Mouse (Mus musculus) limb, embryonic 11.5 days (tissue): ENCODE measurements around the gene Nfkbie. TPM values are rescaled to one million over a fixed set of nuclear protein-coding genes. Genes with fewer than 3 reads are reported as not detected.

Experiments
- ATAC-seq: fragments of 200-750 bp; cut with Nextera tagmentation; 2 replicates; pipeline ENCODE4 v1.8.0; 2017; ENCODE audit warnings: low read depth; ENCODE audit not compliant: insufficient number of reproducible peaks, low FRiP score, low TSS enrichment
- DNase-seq: peaks from one replicate; pipeline ENCODE4 v3.0.0-alpha.2; 2015; ENCODE audit warnings: low spot score
- H3K27ac ChIP-seq: fragments of 300-500 bp; sonication (generic); replicated peaks from 2 replicates; pipeline ENCODE4 v1.5.1; 2014; ENCODE audit warnings: low read depth, mild to moderate bottlenecking, low read length
- H3K27me3 ChIP-seq: fragments of 300-500 bp; sonication (generic); 2 replicates; pipeline ENCODE4 v1.6.1; 2014; ENCODE audit warnings: mild to moderate bottlenecking, low read length, mixed read lengths; ENCODE audit not compliant: control insufficient read depth, insufficient read depth
- H3K36me3 ChIP-seq: fragments of 300-500 bp; sonication (generic); 2 replicates; pipeline ENCODE4 v1.6.1; 2014; ENCODE audit warnings: mild to moderate bottlenecking, low read length, moderate library complexity, mixed read lengths; ENCODE audit not compliant: control insufficient read depth, insufficient read depth
- H3K4me1 ChIP-seq: fragments of 300-500 bp; sonication (generic); 2 replicates; pipeline ENCODE4 v1.6.1; 2014; ENCODE audit warnings: low read length, mixed read lengths; ENCODE audit not compliant: control insufficient read depth, insufficient read depth
- H3K4me2 ChIP-seq: fragments of 300-500 bp; sonication (generic); 2 replicates; pipeline ENCODE4 v1.6.1; 2014; ENCODE audit warnings: low read depth, mild to moderate bottlenecking, moderate library complexity; ENCODE audit not compliant: severe bottlenecking
- H3K4me3 ChIP-seq: fragments of 300-500 bp; sonication (generic); 2 replicates; pipeline ENCODE4 v1.5.1; 2014; ENCODE audit warnings: low read depth, low read length
- H3K9ac ChIP-seq: fragments of 300-500 bp; sonication (generic); 2 replicates; pipeline ENCODE4 v1.6.1; 2014; ENCODE audit warnings: mild to moderate bottlenecking, low read length
- H3K9me3 ChIP-seq: fragments of 300-500 bp; sonication (generic); 2 replicates; pipeline ENCODE4 v1.6.1; 2016; ENCODE audit warnings: low read length; ENCODE audit not compliant: control insufficient read depth
- WGBS: fragments of 180-500 bp; shearing (Covaris S2); extraction: QIAGEN DNeasy Blood & Tissue Kit; methylation state at CpG from one replicate; pipeline ENCODE4 v1.1.7; 2014; 5-methylcytosine and 5-hydroxymethylcytosine counted together
- polyA plus RNA-seq: library from polyadenylated mRNA; unstranded; fragments of >200 nt; fragmentation: Nextera tagmentation; extraction: Ambion mirVana; gene quantifications from 2 replicates; pipeline ENCODE4 v1.2.1, GENCODE M21; 2014

The Nfkbie gene
- 5.6 and 6.2 TPM in 2 replicates for polyA plus RNA-seq

DNA sequence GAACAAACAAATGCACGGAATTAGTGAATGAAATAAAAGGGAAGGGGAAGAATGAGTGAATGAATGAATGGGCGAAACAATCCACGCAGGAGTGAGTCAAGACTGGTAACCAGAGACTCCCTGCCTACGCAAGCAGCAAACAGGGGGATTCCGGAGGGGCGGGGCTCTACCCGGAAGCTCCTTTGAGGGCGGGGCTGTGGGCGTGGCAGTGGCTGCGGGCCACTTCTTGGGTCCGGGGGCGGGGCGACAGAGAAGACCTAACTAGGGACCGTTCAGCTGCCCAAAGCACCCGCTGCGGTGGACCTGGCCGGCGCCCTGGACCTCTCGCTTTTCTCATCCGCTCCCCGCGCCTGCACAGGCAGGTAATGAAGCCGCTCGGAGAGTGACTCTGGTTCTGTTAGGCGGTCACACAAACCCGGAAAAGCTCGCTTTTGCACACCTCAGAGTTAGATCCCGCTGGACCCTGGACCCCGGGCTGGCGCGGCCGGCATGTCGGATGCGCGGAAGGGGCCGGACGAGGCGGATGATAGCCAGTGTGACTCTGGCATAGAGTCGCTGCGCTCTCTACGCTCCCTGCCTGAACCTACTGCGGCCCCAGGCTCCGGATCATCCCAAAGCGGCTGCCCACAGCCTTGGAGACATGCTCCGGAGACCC, at the start of gene Nfkbie:
Nfkbie (plus strand) TSS at position 252 of the 655 bp plus-strand sequence.
- H3K4me2 ChIP-seq: peak within 1 kb of the TSS; percentile 98
- DNase-seq: peak; percentile 98
- H3K27me3 ChIP-seq: peaks cover 9% of the 10 kb centered on the region; the same call in 1 of the 2 replicates
- WGBS: under 1% methylated on average over 45 of the region's 45 CpGs
- H3K9me3 ChIP-seq: no peaks in the 10 kb centered on the region
- peaks cover 6% of the 10 kb centered on the region; the same call in 1 of the 2 replicates for H3K4me1 ChIP-seq
- H3K9ac ChIP-seq: peak within 1 kb of the TSS; percentile 57
- H3K36me3 ChIP-seq: no peaks in the 10 kb centered on the region
- peak within 1 kb of the TSS; percentile 65 for H3K4me3 ChIP-seq
- no peak within 1 kb of the TSS for H3K27ac ChIP-seq
- ATAC-seq: peak; percentile 63; the same call in 1 of the 2 replicates

DNA sequence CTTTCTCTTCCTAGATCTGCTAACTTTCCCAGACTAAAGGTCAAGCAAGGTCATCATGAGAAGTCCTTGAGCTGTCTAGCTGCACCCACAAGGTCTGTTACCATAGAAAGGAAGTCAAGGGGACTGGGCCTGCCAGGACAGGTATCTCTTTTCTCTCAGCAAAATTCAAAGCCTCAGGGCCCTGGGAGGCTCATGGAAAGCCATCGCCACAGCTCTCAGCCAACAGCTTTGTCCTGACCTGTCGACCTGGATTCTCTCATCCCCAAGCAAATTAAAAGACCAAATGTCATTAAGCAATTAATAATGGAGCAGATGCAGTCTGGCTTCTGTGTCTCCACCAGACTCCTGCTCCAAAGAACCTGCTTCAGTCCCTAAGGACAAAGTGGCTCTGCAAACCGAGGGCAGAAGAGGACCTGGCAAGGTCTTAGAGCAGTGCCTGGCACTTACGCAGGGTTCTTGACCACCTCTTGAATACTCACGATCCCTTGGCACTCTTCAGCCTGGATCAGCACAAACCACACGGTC, 49.5 kb upstream of the Nfkbie start:
- Histone ChIP-seq H3K4me1 (peaks cover 4% of the 10 kb centered on the region; the same call in 1 of the 2 replicates), H3K9ac (no peak overlapping the region), H3K36me3 (peaks cover 5% of the 10 kb centered on the region; the same call in 1 of the 2 replicates), H3K4me3 (no peak overlapping the region), H3K27me3 (no peaks in the 10 kb centered on the region), H3K9me3 (no peaks in the 10 kb centered on the region), H3K27ac (no peak overlapping the region), H3K4me2 (no peak overlapping the region)
- WGBS: 76% methylated on average over 6 of the region's 6 CpGs
- ATAC-seq: no peak
- no peak for DNase-seq

DNA sequence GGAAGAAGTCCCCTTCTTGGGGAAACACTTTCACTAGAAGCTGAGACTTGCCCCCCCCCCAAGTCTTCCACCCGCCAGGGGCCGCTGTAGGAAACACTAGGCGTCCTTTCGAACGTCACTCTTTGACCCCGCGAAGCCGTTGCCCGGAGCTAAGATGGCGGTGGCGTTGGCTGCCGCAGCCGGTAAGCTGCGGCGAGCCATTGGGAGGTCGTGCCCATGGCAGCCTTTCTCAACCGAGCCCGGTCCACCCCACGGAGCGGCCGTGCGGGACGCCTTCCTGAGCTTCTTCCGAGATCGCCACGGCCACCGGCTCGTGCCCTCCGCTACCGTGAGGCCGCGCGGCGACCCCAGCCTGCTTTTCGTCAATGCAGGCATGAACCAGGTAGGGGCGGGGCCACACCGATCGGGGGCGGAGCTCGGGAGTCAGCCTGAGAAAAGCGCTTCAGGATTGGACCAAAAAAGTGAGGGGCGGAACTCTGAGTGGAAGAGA, 48.8 kb upstream of the Nfkbie start, which contains the start of gene Aars2:
Aars2 (plus strand) TSS at position 142 of the 490 bp plus-strand sequence.
- H3K4me3 ChIP-seq: peak within 1 kb of the TSS; percentile 65
- no peak within 1 kb of the TSS; the same call in 1 of the 2 replicates for H3K27ac ChIP-seq
- peaks cover 4% of the 10 kb centered on the region; the same call in 1 of the 2 replicates for H3K4me1 ChIP-seq
- H3K9me3 ChIP-seq: no peaks in the 10 kb centered on the region
- no peaks in the 10 kb centered on the region for H3K27me3 ChIP-seq
- peak; percentile 96 for DNase-seq
- peaks cover 5% of the 10 kb centered on the region; the same call in 1 of the 2 replicates for H3K36me3 ChIP-seq
- peak within 1 kb of the TSS; percentile 34; the same call in 1 of the 2 replicates for H3K4me2 ChIP-seq
- peak within 1 kb of the TSS; percentile 65 for H3K9ac ChIP-seq
- peak; percentile 89 for ATAC-seq
- under 1% methylated on average over 42 of the region's 42 CpGs for WGBS

DNA sequence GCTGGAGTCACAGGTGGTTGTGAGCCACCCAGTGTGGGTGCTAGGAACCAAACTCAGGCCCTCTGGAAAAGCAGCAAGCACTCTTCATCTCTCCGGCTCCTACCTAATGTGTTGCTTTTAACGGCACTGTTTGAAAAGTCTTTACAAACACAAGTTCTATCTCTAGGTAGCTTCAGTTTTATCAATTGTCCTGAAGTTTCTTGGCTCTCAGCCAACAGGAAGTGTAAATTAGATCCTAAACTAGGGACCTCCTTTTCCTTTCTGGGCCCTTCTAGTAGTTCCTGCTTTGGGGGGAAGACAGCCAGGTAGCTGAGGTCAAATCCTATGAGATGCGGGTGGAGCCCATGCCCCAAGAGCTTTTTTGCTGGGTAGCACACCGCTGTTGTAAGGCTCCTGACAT, 44.6 kb upstream of the Nfkbie start:
- Histone ChIP-seq H3K4me2 (no peak overlapping the region), H3K9ac (no peak overlapping the region), H3K9me3 (no peaks in the 10 kb centered on the region), H3K27ac (no peak overlapping the region), H3K36me3 (peaks cover 5% of the 10 kb centered on the region; the same call in 1 of the 2 replicates), H3K27me3 (no peaks in the 10 kb centered on the region), H3K4me1 (peaks cover 4% of the 10 kb centered on the region; the same call in 1 of the 2 replicates), H3K4me3 (no peak overlapping the region)
- WGBS: 95% methylated on average over 4 of the region's 4 CpGs
- no peak for DNase-seq
- ATAC-seq: no peak

DNA sequence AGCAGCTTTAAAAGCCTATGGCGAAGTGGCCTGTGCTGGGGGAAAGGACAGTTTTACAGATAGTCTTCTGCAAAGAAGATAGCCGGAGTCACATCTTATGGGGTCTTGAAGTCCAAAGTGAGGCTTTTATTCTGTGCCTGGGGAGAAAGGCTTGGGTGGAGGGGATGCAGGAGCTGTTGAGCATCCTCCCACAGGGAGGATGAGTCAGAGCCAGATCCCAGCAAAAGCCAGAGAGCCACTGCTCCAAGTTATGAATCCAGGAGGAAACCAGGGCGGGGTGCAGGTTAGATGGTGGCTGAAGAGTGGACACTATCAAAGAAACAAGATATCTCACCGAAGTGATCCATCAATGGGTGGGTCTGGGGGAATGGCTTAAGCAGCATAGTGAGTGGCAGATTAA, 43.7 kb upstream of the Nfkbie start:
- H3K4me2 ChIP-seq: no peak overlapping the region
- no peak overlapping the region for H3K9ac ChIP-seq
- no peaks in the 10 kb centered on the region for H3K27me3 ChIP-seq
- no peak overlapping the region for H3K4me3 ChIP-seq
- ATAC-seq (no peak), DNase-seq (no peak)
- 91% methylated on average over 4 of the region's 4 CpGs for WGBS
- peaks cover 5% of the 10 kb centered on the region; the same call in 1 of the 2 replicates for H3K36me3 ChIP-seq
- peaks cover 4% of the 10 kb centered on the region; the same call in 1 of the 2 replicates for H3K4me1 ChIP-seq
- H3K27ac ChIP-seq: no peak overlapping the region
- H3K9me3 ChIP-seq: no peaks in the 10 kb centered on the region

DNA sequence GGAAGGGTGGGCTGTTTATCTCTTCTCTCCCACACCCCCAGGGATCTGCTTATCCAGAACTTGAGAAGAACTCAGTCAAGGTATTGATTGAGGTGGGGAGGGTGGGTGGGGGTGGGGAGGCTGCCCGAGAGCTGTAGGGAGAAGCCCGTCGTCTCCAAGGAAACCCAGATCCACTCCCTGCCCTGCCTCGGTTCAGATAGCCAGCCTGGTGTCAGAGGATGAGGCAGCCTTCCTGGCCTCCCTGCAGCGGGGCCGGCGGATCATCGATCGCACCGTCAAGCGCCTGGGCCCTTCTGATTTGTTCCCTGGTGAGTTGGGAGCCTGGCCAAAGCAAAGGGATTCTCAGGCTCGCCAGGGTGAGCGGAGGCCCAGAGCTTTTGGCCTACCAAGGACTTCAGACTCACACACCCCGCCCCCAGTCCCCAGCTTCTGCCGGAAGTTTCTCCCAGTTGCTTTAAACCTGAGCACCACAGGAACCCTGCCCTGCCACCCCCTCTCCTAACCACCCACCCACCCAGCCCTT, 40.2 kb upstream of the Nfkbie start:
- 61% methylated on average over 15 of the region's 15 CpGs for WGBS
- no peak for ATAC-seq
- no peak for DNase-seq
- H3K9ac ChIP-seq: no peak overlapping the region
- no peaks in the 10 kb centered on the region for H3K27me3 ChIP-seq
- H3K9me3 ChIP-seq: no peaks in the 10 kb centered on the region
- H3K27ac ChIP-seq: no peak overlapping the region
- no peak overlapping the region for H3K4me3 ChIP-seq
- H3K36me3 ChIP-seq: no peaks in the 10 kb centered on the region
- H3K4me1 ChIP-seq: no peaks in the 10 kb centered on the region
- H3K4me2 ChIP-seq: no peak overlapping the region

DNA sequence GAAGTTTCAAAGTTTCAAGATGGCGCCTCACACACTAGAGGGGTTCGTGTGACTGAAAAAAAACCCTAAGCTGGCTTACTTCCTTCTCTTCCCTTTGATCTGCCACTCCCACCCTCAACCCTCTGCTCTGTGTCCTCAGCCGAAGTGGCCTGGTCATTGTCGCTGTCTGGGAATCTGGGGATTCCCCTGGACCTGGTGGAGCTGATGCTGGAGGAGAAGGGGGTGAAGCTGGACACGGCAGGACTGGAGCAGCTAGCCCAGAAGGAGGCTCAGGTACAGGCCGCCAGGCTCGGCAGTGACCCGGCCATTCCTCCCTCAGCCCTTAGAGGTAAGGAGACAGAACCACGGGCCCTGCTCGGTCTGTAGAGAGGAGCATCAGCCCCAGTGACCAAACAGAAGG, 39.7 kb upstream of the Nfkbie start:
- Histone ChIP-seq H3K4me1 (no peaks in the 10 kb centered on the region), H3K36me3 (no peaks in the 10 kb centered on the region), H3K4me2 (no peak overlapping the region), H3K9me3 (no peaks in the 10 kb centered on the region), H3K27me3 (no peaks in the 10 kb centered on the region), H3K27ac (no peak overlapping the region), H3K4me3 (no peak overlapping the region), H3K9ac (no peak overlapping the region)
- DNase-seq (no peak), ATAC-seq (no peak)
- WGBS: 85% methylated on average over 10 of the region's 10 CpGs

DNA sequence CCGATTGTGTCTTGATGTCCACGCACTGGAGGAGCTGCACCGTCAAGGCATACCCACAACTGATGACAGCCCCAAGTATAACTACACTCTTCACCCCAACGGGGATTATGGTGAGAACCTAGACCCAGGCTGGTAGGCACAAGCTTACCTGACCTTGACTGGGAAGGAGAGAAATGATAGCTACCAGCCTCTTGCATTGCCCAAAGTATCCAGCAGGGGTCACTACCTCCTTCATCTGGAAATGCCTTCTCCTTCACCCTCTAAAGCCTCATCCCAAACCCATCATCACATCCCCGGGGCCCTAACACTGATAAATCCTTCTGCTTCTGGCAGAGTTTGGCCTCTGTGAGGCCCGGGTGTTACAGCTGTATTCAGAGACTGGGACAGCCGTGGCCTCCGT, 39.0 kb upstream of the Nfkbie start:
- Histone ChIP-seq H3K9ac (no peak overlapping the region), H3K4me3 (no peak overlapping the region), H3K9me3 (no peaks in the 10 kb centered on the region), H3K4me2 (no peak overlapping the region), H3K27ac (no peak overlapping the region), H3K36me3 (no peaks in the 10 kb centered on the region), H3K4me1 (no peaks in the 10 kb centered on the region), H3K27me3 (no peaks in the 10 kb centered on the region)
- WGBS: 59% methylated on average over 8 of the region's 8 CpGs
- no peak for ATAC-seq
- peak; percentile 87 for DNase-seq
